Mouse (Mus musculus): ENCODE data around the gene Olfr1337. TPM values are rescaled to one million over a fixed set of nuclear protein-coding genes. Genes with fewer than 3 reads are reported as not detected.
"Not testable (repeated sequence)": the region's sequence is repeated elsewhere in the genome, so short reads cannot be mapped to it uniquely, and the experiment has no call there.

Gene Olfr1337
- polyA plus RNA-seq (2016; fragmentation: Nextera tagmentation; extraction: Ambion mirVana): not detected in 2 replicates

GRCm38 (mm10) chr4:118782486-118782885, at the start of gene Olfr1337:
Gene Olfr1337 (minus strand): TSS chr4:118782586.
- Histone ChIP-seq H3K36me3 (no peaks in the 10 kb centered on the region), H3K27ac (no peak within 1 kb of the TSS), H3K4me1 (replicated peaks) (no peaks in the 10 kb centered on the region), H3K9me3 (no peaks in the 10 kb centered on the region), H3K4me3 (replicated peaks) (no peak within 1 kb of the TSS), H3K4me2 (no peak within 1 kb of the TSS), H3K9ac (replicated peaks) (no peak within 1 kb of the TSS), H3K27me3 (no peaks in the 10 kb centered on the region)
- no peak for ATAC-seq (ENCODE audit: insufficient number of reproducible peaks, insufficient read depth, low FRiP score, low TSS enrichment, low read depth)
- 72% methylated on average over 2 of the region's 2 CpGs for WGBS

GRCm38 (mm10) chr4:118818921-118819320, 36.5 kb upstream of the Olfr1337 start:
- WGBS: 82% methylated on average over 1 of the region's 1 CpGs
- no peak overlapping the region for H3K4me3 ChIP-seq (replicated peaks)
- no peak overlapping the region for H3K9ac ChIP-seq (replicated peaks)
- ATAC-seq (ENCODE audit: insufficient number of reproducible peaks, insufficient read depth, low FRiP score, low TSS enrichment, low read depth): no peak
- no peak overlapping the region for H3K27ac ChIP-seq
- no peaks in the 10 kb centered on the region for H3K27me3 ChIP-seq
- no peaks in the 10 kb centered on the region for H3K9me3 ChIP-seq
- no peak overlapping the region for H3K4me2 ChIP-seq
- no peaks in the 10 kb centered on the region for H3K4me1 ChIP-seq (replicated peaks)
- H3K36me3 ChIP-seq: no peaks in the 10 kb centered on the region

DNA sequence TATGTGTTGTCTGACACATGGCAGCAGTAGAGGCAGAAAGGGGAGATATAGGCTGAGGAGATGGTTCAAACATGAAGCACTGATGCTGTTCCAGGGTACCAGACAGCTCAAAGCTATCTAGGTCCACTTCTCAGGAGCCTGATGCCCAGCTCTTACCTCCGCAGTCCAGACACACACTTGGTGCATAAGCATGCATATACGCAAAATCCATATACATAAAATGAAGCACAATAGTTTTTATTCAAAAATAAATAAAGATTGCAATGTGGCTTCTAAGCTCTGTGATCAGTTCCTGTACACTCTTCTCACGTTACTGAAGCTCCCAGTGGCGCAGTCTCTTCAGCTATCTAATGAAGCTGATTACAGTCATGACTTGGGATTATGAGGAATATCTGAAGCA, 27.5 kb upstream of the Olfr1337 start, which contains the start of gene Olfr1335:
Gene Olfr1335, minus strand, starts transcription at position 101 of the 400 bp plus-strand sequence.
- Histone ChIP-seq H3K9me3 (no peaks in the 10 kb centered on the region), H3K4me2 (no peak within 1 kb of the TSS), H3K36me3 (no peaks in the 10 kb centered on the region), H3K27me3 (no peaks in the 10 kb centered on the region), H3K4me1 (replicated peaks) (no peaks in the 10 kb centered on the region), H3K4me3 (replicated peaks) (no peak within 1 kb of the TSS), H3K9ac (replicated peaks) (no peak within 1 kb of the TSS), H3K27ac (no peak within 1 kb of the TSS)
- WGBS: 91% methylated on average over 4 of the region's 4 CpGs
- ATAC-seq (ENCODE audit: insufficient number of reproducible peaks, insufficient read depth, low FRiP score, low TSS enrichment, low read depth): no peak

DNA sequence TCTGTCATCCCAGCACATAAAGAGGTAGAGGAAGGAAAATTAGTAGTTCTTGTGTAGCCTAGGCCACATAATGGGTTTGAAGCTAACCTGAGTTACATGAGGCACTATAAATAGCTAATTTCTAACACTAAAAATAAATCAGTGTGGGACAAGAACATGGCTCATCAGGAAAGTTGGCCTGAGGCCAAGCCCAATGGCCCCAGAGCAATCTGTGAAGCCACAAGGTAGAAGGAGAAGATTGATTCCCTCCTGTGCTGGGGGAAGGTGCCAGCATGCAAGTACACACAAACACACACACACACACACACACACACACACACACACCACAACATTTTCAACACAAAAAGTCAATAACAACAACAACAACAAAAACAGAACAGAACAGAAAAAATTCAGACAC, 10.4 kb upstream of the Olfr1337 start:
- not testable (repeated sequence) for H3K4me1 ChIP-seq (replicated peaks); H3K9ac ChIP-seq (replicated peaks); H3K4me2 ChIP-seq; H3K9me3 ChIP-seq; H3K4me3 ChIP-seq (replicated peaks); ATAC-seq (ENCODE audit: insufficient number of reproducible peaks, insufficient read depth, low FRiP score, low TSS enrichment, low read depth); H3K27me3 ChIP-seq; H3K36me3 ChIP-seq; H3K27ac ChIP-seq

GRCm38 (mm10) chr4:118758637-118759036, 23.7 kb downstream of the Olfr1337 start, which contains the start of gene Olfr1338:
Gene Olfr1338 (minus strand): TSS chr4:118758737.
- ATAC-seq (ENCODE audit: insufficient number of reproducible peaks, insufficient read depth, low FRiP score, low TSS enrichment, low read depth): no peak
- Histone ChIP-seq H3K27ac (no peak within 1 kb of the TSS), H3K36me3 (no peaks in the 10 kb centered on the region), H3K9ac (replicated peaks) (no peak within 1 kb of the TSS), H3K27me3 (no peaks in the 10 kb centered on the region), H3K9me3 (no peaks in the 10 kb centered on the region), H3K4me2 (no peak within 1 kb of the TSS), H3K4me1 (replicated peaks) (no peaks in the 10 kb centered on the region), H3K4me3 (replicated peaks) (no peak within 1 kb of the TSS)
- WGBS: 87% methylated on average over 1 of the region's 1 CpGs

DNA sequence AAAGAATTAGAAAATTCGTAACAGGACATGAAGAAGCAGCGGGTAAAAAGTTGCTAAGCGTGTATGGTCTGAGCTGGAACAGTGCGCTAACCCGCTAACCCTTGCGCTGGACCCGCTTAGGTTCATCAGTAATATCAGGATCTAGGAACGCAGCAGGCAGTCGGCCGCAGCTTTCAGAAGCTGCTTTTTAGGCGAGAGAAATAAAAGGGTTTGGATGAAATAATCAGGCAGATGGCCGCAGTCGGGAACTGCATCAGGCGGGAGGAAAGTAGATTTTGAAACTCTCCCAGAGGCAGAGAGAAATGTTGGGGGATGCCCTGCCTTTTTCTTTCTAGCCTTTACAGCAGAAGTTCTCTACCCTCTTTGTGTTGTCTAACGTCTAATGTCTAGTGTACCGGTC, 40.5 kb downstream of the Olfr1337 start:
- no peaks in the 10 kb centered on the region for H3K36me3 ChIP-seq
- peaks cover 8% of the 10 kb centered on the region for H3K9me3 ChIP-seq
- H3K4me2 ChIP-seq: no peak overlapping the region
- H3K27me3 ChIP-seq: peaks cover 27% of the 10 kb centered on the region
- ATAC-seq (ENCODE audit: insufficient number of reproducible peaks, insufficient read depth, low FRiP score, low TSS enrichment, low read depth): no peak
- no peak overlapping the region for H3K27ac ChIP-seq
- H3K9ac ChIP-seq (replicated peaks): no peak overlapping the region
- no peaks in the 10 kb centered on the region for H3K4me1 ChIP-seq (replicated peaks)
- 12% methylated on average over 16 of the region's 16 CpGs for WGBS
- no peak overlapping the region for H3K4me3 ChIP-seq (replicated peaks)

GRCm38 (mm10) chr4:118740988-118741698, 41.2 kb downstream of the Olfr1337 start:
- no peak overlapping the region for H3K4me2 ChIP-seq
- peaks cover 27% of the 10 kb centered on the region for H3K27me3 ChIP-seq
- H3K4me1 ChIP-seq (replicated peaks): no peaks in the 10 kb centered on the region
- no peak overlapping the region for H3K9ac ChIP-seq (replicated peaks)
- H3K4me3 ChIP-seq (replicated peaks): no peak overlapping the region
- peaks cover 1% of the 10 kb centered on the region for H3K9me3 ChIP-seq
- ATAC-seq (ENCODE audit: insufficient number of reproducible peaks, insufficient read depth, low FRiP score, low TSS enrichment, low read depth): no peak
- H3K27ac ChIP-seq: no peak overlapping the region
- WGBS: 6% methylated on average over 11 of the region's 11 CpGs
- H3K36me3 ChIP-seq: no peaks in the 10 kb centered on the region

DNA sequence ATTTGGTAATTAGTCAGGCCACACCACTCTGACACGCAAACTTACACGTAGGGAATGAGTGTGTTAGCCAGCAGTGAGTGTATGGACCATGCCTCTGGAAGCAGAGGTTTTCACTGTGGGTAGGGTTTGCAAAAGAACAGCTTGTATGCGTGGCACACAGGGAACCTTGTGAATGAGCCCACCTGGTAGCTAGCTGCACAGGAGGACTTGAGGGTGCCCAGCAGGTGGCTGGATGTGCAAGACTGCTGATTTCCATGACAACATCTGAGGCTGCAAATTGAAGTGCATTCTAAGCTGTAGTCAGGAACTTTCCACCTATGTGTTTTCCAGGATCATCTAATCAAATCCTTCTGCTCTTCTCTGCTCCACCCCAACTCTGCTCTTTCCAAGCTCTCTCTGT, 42.8 kb downstream of the Olfr1337 start:
- Histone ChIP-seq H3K4me1 (replicated peaks) (no peaks in the 10 kb centered on the region), H3K4me3 (replicated peaks) (no peak overlapping the region), H3K27me3 (peaks cover 27% of the 10 kb centered on the region), H3K4me2 (no peak overlapping the region), H3K9me3 (no peaks in the 10 kb centered on the region), H3K9ac (replicated peaks) (no peak overlapping the region), H3K27ac (no peak overlapping the region), H3K36me3 (no peaks in the 10 kb centered on the region)
- ATAC-seq (ENCODE audit: insufficient number of reproducible peaks, insufficient read depth, low FRiP score, low TSS enrichment, low read depth): no peak
- 59% methylated on average over 3 of the region's 3 CpGs for WGBS

- no peaks in the 10 kb centered on the region for H3K4me1 ChIP-seq (replicated peaks)
- no peaks in the 10 kb centered on the region for H3K9me3 ChIP-seq
- no peak within 1 kb of the TSS for H3K4me3 ChIP-seq (replicated peaks)
- no peaks in the 10 kb centered on the region for H3K27me3 ChIP-seq
- no peak within 1 kb of the TSS for H3K27ac ChIP-seq
- WGBS: 94% methylated on average over 1 of the region's 1 CpGs
- no peak for ATAC-seq (ENCODE audit: insufficient number of reproducible peaks, insufficient read depth, low FRiP score, low TSS enrichment, low read depth)
- H3K36me3 ChIP-seq: no peaks in the 10 kb centered on the region
- no peak within 1 kb of the TSS for H3K4me2 ChIP-seq
- no peak within 1 kb of the TSS for H3K9ac ChIP-seq (replicated peaks)
Measured at GRCm38 (mm10) chr4:118731875-118732274, 50.5 kb downstream of the Olfr1337 start, which contains the start of gene Olfr1339. Gene Olfr1339 (plus strand): TSS chr4:118732175.

Other genes starting within 250 kb of the Olfr1337 start
- gene Tmem125, start 238.5 kb downstream of the Olfr1337 start, polyA plus RNA-seq (2016; fragmentation: Nextera tagmentation; extraction: Ambion mirVana): 0.58 and 1.2 TPM in 2 replicates
- gene Cfap57, start 161.8 kb downstream of the Olfr1337 start, polyA plus RNA-seq (2016; fragmentation: Nextera tagmentation; extraction: Ambion mirVana): 0.23 and 0.45 TPM in 2 replicates
- gene Ebna1bp2, start 161.8 kb downstream of the Olfr1337 start, polyA plus RNA-seq (2016; fragmentation: Nextera tagmentation; extraction: Ambion mirVana): 158 and 159 TPM in 2 replicates
- not detected in 2 replicates for gene Olfr62, start 123.6 kb downstream of the Olfr1337 start, polyA plus RNA-seq (2016; fragmentation: Nextera tagmentation; extraction: Ambion mirVana)
- 0.13 TPM in 1 of 2 replicates, not detected in the other for gene Olfr1342, start 89.8 kb downstream of the Olfr1337 start, polyA plus RNA-seq (2016; fragmentation: Nextera tagmentation; extraction: Ambion mirVana)
- not detected in 2 replicates for gene Olfr1341, start 79.1 kb downstream of the Olfr1337 start, polyA plus RNA-seq (2016; fragmentation: Nextera tagmentation; extraction: Ambion mirVana)
- not detected in 2 replicates for gene Olfr1340, start 62.4 kb downstream of the Olfr1337 start, polyA plus RNA-seq (2016; fragmentation: Nextera tagmentation; extraction: Ambion mirVana)
- not detected in 2 replicates for gene Olfr1339, start 50.4 kb downstream of the Olfr1337 start, polyA plus RNA-seq (2016; fragmentation: Nextera tagmentation; extraction: Ambion mirVana)
- gene Olfr1338, start 23.8 kb downstream of the Olfr1337 start, polyA plus RNA-seq (2016; fragmentation: Nextera tagmentation; extraction: Ambion mirVana): not detected in 2 replicates
- gene Olfr1335, start 27.4 kb upstream of the Olfr1337 start, polyA plus RNA-seq (2016; fragmentation: Nextera tagmentation; extraction: Ambion mirVana): not detected in 2 replicates
- gene Olfr1333, start 53.7 kb upstream of the Olfr1337 start, polyA plus RNA-seq (2016; fragmentation: Nextera tagmentation; extraction: Ambion mirVana): not detected in 2 replicates
- not detected in 2 replicates for gene Olfr1331, start 82.1 kb upstream of the Olfr1337 start, polyA plus RNA-seq (2016; fragmentation: Nextera tagmentation; extraction: Ambion mirVana)
- gene Olfr1330, start 106.0 kb upstream of the Olfr1337 start, polyA plus RNA-seq (2016; fragmentation: Nextera tagmentation; extraction: Ambion mirVana): not detected in 2 replicates
- not detected in 2 replicates for gene Olfr1329, start 134.9 kb upstream of the Olfr1337 start, polyA plus RNA-seq (2016; fragmentation: Nextera tagmentation; extraction: Ambion mirVana)
- not detected in 2 replicates for gene Olfr1328, start 156.0 kb upstream of the Olfr1337 start, polyA plus RNA-seq (2016; fragmentation: Nextera tagmentation; extraction: Ambion mirVana)
- not detected in 2 replicates for gene Lao1, start 179.0 kb upstream of the Olfr1337 start, polyA plus RNA-seq (2016; fragmentation: Nextera tagmentation; extraction: Ambion mirVana)